Mouse (Mus musculus): Measurements from ENCODE around the gene Pfn1.

Pfn1 gene

GRCm38 (mm10) chr11:70654923-70655570 is 603 bp upstream of the Pfn1 start:
- DNase-seq (ENCODE audit: low spot score) = peak; percentile 91

GRCm38 (mm10) chr11:70653345-70654197 is 873 bp downstream of the Pfn1 start:
- peak; percentile 87 for DNase-seq (ENCODE audit: low spot score)

GRCm38 (mm10) chr11:70652884-70653344 is 1.5 kb downstream of the Pfn1 start:
- no peak for DNase-seq (ENCODE audit: low spot score)

GRCm38 (mm10) chr11:70652029-70652883 is 2.2 kb downstream of the Pfn1 start:
- no peak for DNase-seq (ENCODE audit: low spot score)

- DNase-seq (ENCODE audit: low spot score) = no peak
These were observed 3.1 kb downstream of the Pfn1 start for GRCm38 (mm10) chr11:70651391-70651790.

GRCm38 (mm10) chr11:70650322-70651175 is 3.9 kb downstream of the Pfn1 start:
- no peak for DNase-seq (ENCODE audit: low spot score)

GRCm38 (mm10) chr11:70649185-70649734 is 5.2 kb downstream of the Pfn1 start:
- no peak for DNase-seq (ENCODE audit: low spot score)

GRCm38 (mm10) chr11:70648512-70648911 is 5.9 kb downstream of the Pfn1 start:
- DNase-seq (ENCODE audit: low spot score) = no peak

- DNase-seq (ENCODE audit: low spot score) = no peak
These were observed 6.6 kb downstream of the Pfn1 start for GRCm38 (mm10) chr11:70647716-70648420.

- DNase-seq (ENCODE audit: low spot score) = peak; percentile 98
These were observed 7.5 kb downstream of the Pfn1 start, which contains the start of the genes Rnf167 and Slc25a11 for GRCm38 (mm10) chr11:70646691-70647650. TSS of gene Rnf167 (plus strand) at chr11:70647235. TSS of gene Slc25a11 (minus strand) at chr11:70647479.

- DNase-seq (ENCODE audit: low spot score) = no peak
These were observed 8.2 kb downstream of the Pfn1 start for GRCm38 (mm10) chr11:70646259-70646555.

GRCm38 (mm10) chr11:70645461-70646258 is 8.8 kb downstream of the Pfn1 start:
- DNase-seq (ENCODE audit: low spot score) = no peak

- no peak for DNase-seq (ENCODE audit: low spot score)
These were observed 9.8 kb downstream of the Pfn1 start for GRCm38 (mm10) chr11:70644564-70645103.

GRCm38 (mm10) chr11:70643051-70643450 is 11.4 kb downstream of the Pfn1 start:
- DNase-seq (ENCODE audit: low spot score) = no peak

GRCm38 (mm10) chr11:70641241-70641640 is 13.2 kb downstream of the Pfn1 start:
- DNase-seq (ENCODE audit: low spot score) = no peak

GRCm38 (mm10) chr11:70639976-70640375 is 14.5 kb downstream of the Pfn1 start:
- no peak for DNase-seq (ENCODE audit: low spot score)

- no peak for DNase-seq (ENCODE audit: low spot score)
These were observed 15.6 kb downstream of the Pfn1 start, which contains the start of gene Gp1ba for GRCm38 (mm10) chr11:70638714-70639278. TSS of gene Gp1ba (plus strand) at chr11:70639122.

GRCm38 (mm10) chr11:70638293-70638692 is 16.2 kb downstream of the Pfn1 start:
- no peak for DNase-seq (ENCODE audit: low spot score)

All from yolk sac, embryonic 10.5 days (tissue).